Mouse (Mus musculus) G1E (cell line): ENCODE results near the gene Nckap5. TPM values are rescaled to one million over a fixed set of nuclear protein-coding genes. Genes with fewer than 3 reads are reported as not detected.
A peak's percentile ranks its signal among the peaks of the same experiment; 100 is the strongest.

Experiments used
- ATAC-seq: 2 replicates; pipeline ENCODE4 v1.8.0; 2016; ENCODE audit warnings: mild to moderate bottlenecking; ENCODE audit not compliant: insufficient number of reproducible peaks, poor library complexity, low FRiP score, severe bottlenecking; ENCODE audit errors: extremely low read depth
- DNase-seq: peaks from one replicate; pipeline ENCODE4 v3.0.0; 2012; ENCODE audit warnings: low spot score
- H3K27me3 ChIP-seq: 2 replicates; pipeline ENCODE4 v1.6.1; 2012; ENCODE audit warnings: mild to moderate bottlenecking, low read length, inconsistent platforms; ENCODE audit not compliant: insufficient read depth
- H3K36me3 ChIP-seq: replicated peaks from 2 replicates; pipeline ENCODE3; 2012; ENCODE audit warnings: mild to moderate bottlenecking, inconsistent platforms
- H3K4me1 ChIP-seq: 2 replicates; pipeline ENCODE4 v1.6.1; 2012; ENCODE audit warnings: low read depth, low read length, inconsistent platforms, mixed read lengths; ENCODE audit not compliant: insufficient read depth
- H3K4me3 ChIP-seq: 2 replicates; pipeline ENCODE4 v1.5.1; 2012; ENCODE audit warnings: low read depth, mild to moderate bottlenecking, inconsistent platforms, low read length, moderate library complexity, mixed read lengths
- H3K9me3 ChIP-seq: replicated peaks from 2 replicates; pipeline ENCODE4 v1.6.1; 2012; ENCODE audit warnings: inconsistent platforms
- CTCF ChIP-seq: IDR thresholded peaks from 2 replicates; pipeline ENCODE4 v1.5.1; 2012; ENCODE audit warnings: low read depth, low read length, inconsistent platforms, mixed read lengths
- GATA1 ChIP-seq: IDR thresholded peaks from 2 replicates; pipeline ENCODE4 v1.6.1; 2012; ENCODE audit warnings: borderline replicate concordance, low read length, inconsistent platforms, mixed read lengths
- GATA2 ChIP-seq: IDR thresholded peaks from 2 replicates; pipeline ENCODE4 v1.6.1; 2012; ENCODE audit warnings: low read depth, low read length, inconsistent platforms, borderline replicate concordance
- POLR2AphosphoS5 ChIP-seq: IDR thresholded peaks from 2 replicates; pipeline ENCODE4 v1.6.1; 2012; ENCODE audit warnings: low read depth, low read length, inconsistent platforms; ENCODE audit not compliant: insufficient replicate concordance
- TAL1 ChIP-seq: conservative IDR thresholded peaks from 2 replicates; pipeline ENCODE4 v1.6.1; 2012; ENCODE audit warnings: low read depth, low read length, inconsistent platforms, mixed read lengths
- polyA plus RNA-seq: library from polyadenylated mRNA; stranded (reverse); fragments of >175 nt; gene quantifications from 2 replicates; pipeline ENCODE4 v1.2.3, GENCODE M21; 2012
- total RNA-seq, 2 experiments: library from RNA; stranded (forward) in 1 of 2; stranded (reverse) in 1 of 2; fragments of 200-1000 nt in 1 of 2; fragments of >200 nt in 1 of 2; fragmentation: Nextera tagmentation in 1 of 2; gene quantifications; 2 replicates each; pipeline ENCODE4 v1.2.3; 2014 to 2017

Nckap5 gene
- total and polyA plus RNA-seq, 3 experiments = 0.15 to 0.44 TPM; not detected in 1

DNA sequence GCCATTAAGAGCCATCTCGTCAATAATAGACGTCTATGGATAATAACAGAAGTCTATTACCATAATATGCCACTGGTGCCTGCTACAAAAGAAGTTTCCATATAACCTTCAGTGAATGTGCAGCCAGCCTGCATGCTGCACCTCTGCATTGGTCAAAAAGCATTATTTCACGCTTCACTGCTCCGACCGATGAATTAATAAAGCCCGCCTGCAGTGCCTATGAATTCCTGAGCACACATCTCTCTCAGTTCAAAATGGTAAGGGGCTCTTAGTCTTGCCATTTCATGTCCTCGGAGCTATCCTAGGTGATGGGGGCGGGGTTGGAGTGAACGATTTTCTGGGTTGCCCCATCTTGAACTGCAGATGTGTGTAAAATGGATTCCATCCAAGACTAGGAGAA lies 256.3 kb downstream of the Nckap5 start:
- no peaks in the 10 kb centered on the region for H3K27me3 ChIP-seq
- no peaks in the 10 kb centered on the region for H3K36me3 ChIP-seq
- TF ChIP-seq GATA1 (no peak), GATA2 (no peak), TAL1 (no peak), CTCF (no peak), POLR2AphosphoS5 (no peak)
- ATAC-seq (no peak), DNase-seq (no peak)
- no peak overlapping the region for H3K4me3 ChIP-seq
- H3K9me3 ChIP-seq = peaks cover 29% of the 10 kb centered on the region
- H3K4me1 ChIP-seq = no peaks in the 10 kb centered on the region

DNA sequence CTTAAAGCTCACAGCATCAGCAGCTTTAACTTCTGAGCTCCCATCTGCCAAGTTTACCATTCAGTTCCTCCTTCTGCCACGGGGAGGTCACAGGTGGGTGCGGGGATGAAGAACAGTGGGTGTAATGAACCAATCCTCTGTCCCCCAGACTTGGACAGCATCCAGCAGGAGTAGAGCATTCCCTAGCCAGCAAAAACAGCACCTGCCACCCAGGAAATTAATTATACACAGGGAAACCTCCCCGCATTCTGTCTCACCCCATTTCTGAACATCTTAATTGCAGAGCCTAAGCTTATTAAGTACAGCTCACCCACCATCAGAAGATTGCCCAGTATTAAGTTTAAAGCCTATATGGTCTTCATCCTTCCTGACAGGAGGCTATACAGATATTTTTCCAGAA lies 256.9 kb downstream of the Nckap5 start:
- DNase-seq (no peak), ATAC-seq (no peak)
- no peaks in the 10 kb centered on the region for H3K4me1 ChIP-seq
- H3K9me3 ChIP-seq = peaks cover 32% of the 10 kb centered on the region
- TF ChIP-seq GATA1 (no peak), GATA2 (no peak), TAL1 (no peak), POLR2AphosphoS5 (no peak), CTCF (no peak)
- no peaks in the 10 kb centered on the region for H3K36me3 ChIP-seq
- H3K27me3 ChIP-seq = no peaks in the 10 kb centered on the region
- no peak overlapping the region for H3K4me3 ChIP-seq

DNA sequence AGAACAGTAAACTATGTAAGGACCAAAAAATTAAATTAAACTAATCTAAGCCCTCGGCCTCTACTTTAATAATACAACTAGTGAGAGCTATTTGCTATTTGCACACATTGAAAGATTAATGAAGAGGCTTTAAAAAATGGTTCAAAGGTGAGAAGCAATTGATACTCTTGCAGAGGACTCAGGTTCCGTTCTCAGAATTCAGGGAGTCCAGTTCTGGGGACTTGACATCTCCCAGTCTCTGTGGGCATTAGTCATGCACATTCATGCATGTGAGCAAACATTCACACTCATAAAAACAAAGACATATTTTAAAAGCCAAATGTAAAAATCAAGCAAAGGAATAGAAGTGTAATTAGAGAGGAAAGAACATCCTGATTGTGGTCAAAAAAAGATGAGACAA lies 257.5 kb downstream of the Nckap5 start:
- no peak for TF ChIP-seq GATA2
- no peak for TF ChIP-seq GATA1
- TF ChIP-seq CTCF = no peak
- no peak for TF ChIP-seq POLR2AphosphoS5
- TF ChIP-seq TAL1 = no peak
- no peak for ATAC-seq
- no peak for DNase-seq

DNA sequence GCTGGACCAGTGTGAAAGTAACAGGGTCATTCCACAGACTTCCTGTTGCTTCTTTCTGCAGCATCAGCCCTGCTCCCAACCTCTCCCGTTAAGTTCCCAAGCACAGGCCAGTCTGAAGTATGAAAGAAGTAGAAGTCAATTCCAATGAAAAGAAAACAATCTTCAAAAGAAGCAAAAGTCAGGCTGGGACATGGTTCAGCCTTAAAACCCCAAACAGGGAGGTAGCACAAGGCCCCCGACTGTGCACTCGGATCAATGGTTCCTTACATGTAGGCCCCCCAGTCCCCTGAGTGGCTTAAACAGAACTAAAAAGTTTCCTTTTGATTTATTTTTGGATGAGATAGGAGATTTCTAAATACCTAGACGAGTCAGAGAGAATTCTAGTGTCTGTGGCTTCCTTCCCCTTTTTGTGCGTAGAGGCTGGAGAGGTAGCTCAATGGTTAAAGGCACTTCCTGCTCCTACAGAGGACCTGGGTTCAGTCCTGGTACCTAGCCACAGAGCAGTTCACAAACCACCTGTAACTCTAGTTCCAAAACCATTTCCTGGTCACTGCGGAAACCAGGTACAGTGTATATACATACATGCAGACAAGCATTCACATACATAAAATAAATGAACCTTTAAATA lies 260.9 kb downstream of the Nckap5 start:
- no peak for ATAC-seq

More for the DNA sequence above, 257.5 kb downstream of the Nckap5 start:
- H3K36me3 ChIP-seq = no peaks in the 10 kb centered on the region
- no peaks in the 10 kb centered on the region for H3K4me1 ChIP-seq
- H3K9me3 ChIP-seq = peaks cover 34% of the 10 kb centered on the region
- no peak overlapping the region for H3K4me3 ChIP-seq
- no peaks in the 10 kb centered on the region for H3K27me3 ChIP-seq

DNA sequence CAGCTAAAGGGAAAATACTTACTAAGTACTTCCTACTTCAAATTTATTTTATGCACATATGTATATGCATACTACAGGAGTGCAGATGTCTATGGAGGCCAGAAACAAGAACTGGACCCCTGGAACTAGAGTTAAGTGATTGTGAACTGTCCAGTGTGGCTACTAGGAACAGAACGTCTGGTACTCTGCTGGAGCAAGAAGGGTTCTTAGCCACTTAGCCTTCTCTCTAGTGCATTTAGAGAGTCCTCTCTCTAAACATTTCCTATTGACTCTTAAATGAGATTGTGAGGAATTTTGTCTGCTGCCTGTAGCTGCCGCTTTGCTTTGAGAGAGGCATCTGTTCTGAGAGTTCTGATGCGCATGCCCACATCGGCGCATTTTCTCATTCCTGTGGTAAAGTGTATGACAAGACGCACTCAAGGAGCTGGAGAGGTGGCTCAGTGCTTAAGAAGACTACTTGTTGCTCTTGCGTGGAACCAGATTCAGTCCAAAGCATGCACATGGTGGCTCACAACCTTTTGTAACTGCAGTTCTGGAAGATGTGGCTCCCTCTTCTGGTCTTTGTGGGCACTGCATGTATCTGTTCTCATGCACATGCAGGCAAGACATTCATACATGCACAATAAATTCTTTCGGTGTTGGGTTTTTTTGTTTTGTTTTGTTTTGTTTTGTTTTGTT lies 261.9 kb downstream of the Nckap5 start:
- ATAC-seq (no peak), DNase-seq (no peak)
- Histone ChIP-seq H3K4me1 (no peaks in the 10 kb centered on the region), H3K36me3 (no peaks in the 10 kb centered on the region), H3K4me3 (no peak overlapping the region), H3K27me3 (no peaks in the 10 kb centered on the region), H3K9me3 (peaks cover 27% of the 10 kb centered on the region)
- no peak for TF ChIP-seq GATA1
- TF ChIP-seq TAL1 = no peak
- TF ChIP-seq GATA2 = no peak
- TF ChIP-seq CTCF = peak; percentile 42; the same call in 1 of the 2 replicates
- no peak for TF ChIP-seq POLR2AphosphoS5

More for the DNA sequence above, 260.9 kb downstream of the Nckap5 start:
- H3K27me3 ChIP-seq = no peaks in the 10 kb centered on the region
- TF ChIP-seq CTCF (no peak), POLR2AphosphoS5 (no peak), GATA1 (no peak), GATA2 (no peak), TAL1 (no peak)
- H3K4me1 ChIP-seq = no peaks in the 10 kb centered on the region
- H3K36me3 ChIP-seq = no peaks in the 10 kb centered on the region
- H3K9me3 ChIP-seq = peaks cover 32% of the 10 kb centered on the region
- no peak for DNase-seq
- no peak overlapping the region for H3K4me3 ChIP-seq

DNA sequence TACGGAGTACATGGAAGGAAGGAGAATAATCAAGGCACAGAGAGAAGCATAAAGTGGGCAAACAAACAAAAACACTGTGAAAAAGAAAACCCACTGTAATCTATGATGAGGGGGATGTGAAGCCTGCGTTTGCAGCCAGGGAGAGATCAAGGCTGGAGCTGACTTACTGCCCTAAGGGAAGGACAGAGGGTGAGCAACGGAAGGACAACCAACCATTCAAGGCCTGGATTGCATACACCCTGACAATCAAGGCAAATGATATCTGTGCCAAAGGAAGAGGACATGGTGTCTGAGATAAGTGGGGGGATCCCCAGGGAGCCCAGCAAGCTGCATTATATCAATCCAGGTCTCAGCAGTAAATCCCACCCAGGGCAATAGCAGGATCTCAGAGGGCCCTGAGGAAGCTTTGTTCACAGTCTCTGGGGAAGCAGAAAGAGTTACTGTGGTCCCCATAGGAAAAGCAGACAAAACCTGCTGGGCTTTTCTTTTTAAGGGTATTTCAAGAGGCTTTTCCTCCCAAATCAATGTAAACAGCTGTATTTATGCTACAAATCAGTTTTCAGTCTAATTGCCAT lies 265.4 kb downstream of the Nckap5 start:
- ATAC-seq = no peak

More for the DNA sequence above, 265.4 kb downstream of the Nckap5 start:
- Histone ChIP-seq H3K4me3 (no peak overlapping the region), H3K4me1 (no peaks in the 10 kb centered on the region), H3K27me3 (no peaks in the 10 kb centered on the region), H3K36me3 (no peaks in the 10 kb centered on the region), H3K9me3 (peaks cover 22% of the 10 kb centered on the region)
- DNase-seq = no peak
- no peak for TF ChIP-seq TAL1
- TF ChIP-seq CTCF = no peak
- no peak for TF ChIP-seq GATA2
- no peak for TF ChIP-seq POLR2AphosphoS5
- no peak for TF ChIP-seq GATA1
